Mouse (Mus musculus): ENCODE measurements at regions not wholly inside any gene's neighbourhood (a gene's known extent, or its start where the extent isn't known, plus 50 kb on each side); places are given as distances from the start of the nearest gene placed in this dataset.

DNA sequence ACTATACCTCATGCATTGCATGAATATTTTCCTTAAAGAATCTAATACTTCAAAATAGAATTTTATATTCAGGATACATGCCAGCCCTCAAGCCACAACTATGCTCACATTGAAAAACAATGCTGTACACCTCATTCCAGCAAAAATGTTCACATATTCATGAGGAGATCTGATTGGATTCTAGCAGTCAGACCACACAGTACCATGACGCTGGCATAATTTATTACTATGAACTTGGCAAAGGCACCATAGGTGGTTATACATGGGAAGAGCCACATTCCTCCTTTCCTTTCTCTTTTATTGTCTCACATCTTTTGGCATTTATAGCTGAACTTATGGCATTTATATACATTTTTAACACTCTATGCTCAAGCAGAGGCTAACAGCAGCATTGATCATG is 499.8 kb upstream of the Adamts5 start:
- WGBS, result 95% methylated on average over 1 of the region's 1 CpGs
- no peak for ATAC-seq (ENCODE audit: low FRiP score)
- Histone ChIP-seq H3K9ac (no peak overlapping the region), H3K27me3 (no peaks in the 10 kb centered on the region), H3K4me2 (no peak overlapping the region), H3K27ac (no peak overlapping the region), H3K4me3 (replicated peaks) (no peak overlapping the region), H3K36me3 (replicated peaks) (no peaks in the 10 kb centered on the region), H3K9me3 (no peaks in the 10 kb centered on the region), H3K4me1 (no peaks in the 10 kb centered on the region)

- ATAC-seq (ENCODE audit: low FRiP score), result no peak
- no peaks in the 10 kb centered on the region for H3K36me3 ChIP-seq (replicated peaks)
- no peaks in the 10 kb centered on the region for H3K27me3 ChIP-seq
- H3K4me3 ChIP-seq (replicated peaks), result no peak overlapping the region
- no peak overlapping the region for H3K27ac ChIP-seq
- no peak overlapping the region for H3K4me2 ChIP-seq
- 96% methylated on average over 1 of the region's 1 CpGs for WGBS
- H3K4me1 ChIP-seq, result no peaks in the 10 kb centered on the region
- H3K9me3 ChIP-seq, result no peaks in the 10 kb centered on the region
- H3K9ac ChIP-seq, result no peak overlapping the region
Measured at GRCm38 (mm10) chr16:86399288-86399687, 497.7 kb upstream of the Adamts5 start.

- Histone ChIP-seq H3K4me3 (replicated peaks) (no peak overlapping the region), H3K9ac (no peak overlapping the region), H3K27me3 (no peaks in the 10 kb centered on the region), H3K36me3 (replicated peaks) (no peaks in the 10 kb centered on the region), H3K9me3 (no peaks in the 10 kb centered on the region), H3K27ac (no peak overlapping the region), H3K4me1 (no peaks in the 10 kb centered on the region), H3K4me2 (no peak overlapping the region)
- WGBS, result 83% methylated on average over 2 of the region's 2 CpGs
- ATAC-seq (ENCODE audit: low FRiP score), result no peak
Measured at GRCm38 (mm10) chr16:86397521-86397920, 495.9 kb upstream of the Adamts5 start.

GRCm38 (mm10) chr16:86389063-86389723 is 487.6 kb upstream of the Adamts5 start:
- WGBS, result 81% methylated on average over 3 of the region's 3 CpGs
- Histone ChIP-seq H3K4me3 (replicated peaks) (no peak overlapping the region), H3K9me3 (no peaks in the 10 kb centered on the region), H3K27ac (no peak overlapping the region), H3K27me3 (no peaks in the 10 kb centered on the region), H3K4me1 (no peaks in the 10 kb centered on the region), H3K9ac (no peak overlapping the region), H3K36me3 (replicated peaks) (no peaks in the 10 kb centered on the region), H3K4me2 (no peak overlapping the region)
- ATAC-seq (ENCODE audit: low FRiP score), result no peak

- H3K9me3 ChIP-seq, result no peaks in the 10 kb centered on the region
- H3K36me3 ChIP-seq (replicated peaks), result no peaks in the 10 kb centered on the region
- no peaks in the 10 kb centered on the region for H3K27me3 ChIP-seq
- H3K27ac ChIP-seq, result no peak overlapping the region
- WGBS, result 90% methylated on average over 1 of the region's 1 CpGs
- no peak for ATAC-seq (ENCODE audit: low FRiP score)
- no peak overlapping the region for H3K4me3 ChIP-seq (replicated peaks)
- no peaks in the 10 kb centered on the region for H3K4me1 ChIP-seq
- no peak overlapping the region for H3K9ac ChIP-seq
- H3K4me2 ChIP-seq, result no peak overlapping the region
Measured at GRCm38 (mm10) chr16:86388128-86388527, 486.5 kb upstream of the Adamts5 start.

DNA sequence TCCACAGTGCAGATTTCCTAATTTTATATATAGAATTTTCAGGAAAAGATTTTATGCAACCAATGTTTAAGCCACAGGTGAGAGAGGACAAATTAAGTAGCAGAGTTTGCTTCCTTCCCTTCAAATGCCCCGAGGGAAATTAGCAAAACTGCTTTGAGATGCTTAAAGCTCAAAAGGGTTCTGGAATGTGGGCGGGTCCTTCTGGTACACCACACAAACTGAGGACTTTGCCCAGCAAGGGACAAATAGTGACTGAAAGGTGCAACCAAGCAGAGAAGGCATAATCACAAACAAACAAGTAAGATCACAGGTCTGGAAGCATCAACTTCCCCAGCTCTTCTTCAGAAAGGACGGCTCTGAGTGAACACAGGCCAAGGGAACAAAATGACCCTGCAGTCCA is 476.4 kb upstream of the Adamts5 start:
- no peaks in the 10 kb centered on the region for H3K36me3 ChIP-seq (replicated peaks)
- no peaks in the 10 kb centered on the region for H3K9me3 ChIP-seq
- H3K27me3 ChIP-seq, result no peaks in the 10 kb centered on the region
- WGBS, result 12% methylated on average over 3 of the region's 3 CpGs
- no peaks in the 10 kb centered on the region for H3K4me1 ChIP-seq
- no peak overlapping the region for H3K9ac ChIP-seq
- H3K27ac ChIP-seq, result no peak overlapping the region
- no peak overlapping the region for H3K4me3 ChIP-seq (replicated peaks)
- H3K4me2 ChIP-seq, result no peak overlapping the region
- ATAC-seq (ENCODE audit: low FRiP score), result no peak

DNA sequence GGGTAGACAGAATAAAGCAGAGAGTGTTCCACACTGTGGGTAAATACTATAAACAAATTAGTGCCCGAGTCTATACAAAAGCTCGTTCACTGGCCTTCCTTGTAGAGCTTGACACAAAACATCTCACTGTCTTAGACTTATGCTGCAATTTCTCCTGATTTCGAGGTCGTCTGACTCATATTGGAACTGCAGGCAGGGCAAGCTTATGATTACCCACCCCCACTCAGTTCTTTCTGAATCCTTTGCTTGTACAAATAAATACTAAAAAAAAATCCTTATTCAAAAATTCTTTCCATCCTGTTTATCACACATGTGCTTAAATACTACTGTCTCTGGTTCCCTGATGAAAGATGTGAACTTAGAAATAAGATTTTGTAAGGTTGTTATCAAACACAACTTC is 470.0 kb upstream of the Adamts5 start:
- ATAC-seq (ENCODE audit: low FRiP score), result no peak
- Histone ChIP-seq H3K27ac (no peak overlapping the region), H3K4me1 (no peaks in the 10 kb centered on the region), H3K4me2 (no peak overlapping the region), H3K4me3 (replicated peaks) (no peak overlapping the region), H3K36me3 (replicated peaks) (no peaks in the 10 kb centered on the region), H3K9ac (no peak overlapping the region), H3K27me3 (no peaks in the 10 kb centered on the region), H3K9me3 (no peaks in the 10 kb centered on the region)
- WGBS, result 52% methylated on average over 4 of the region's 4 CpGs

- H3K4me2 ChIP-seq, result no peak overlapping the region
- 93% methylated on average over 5 of the region's 5 CpGs for WGBS
- no peak for ATAC-seq (ENCODE audit: low FRiP score)
Measured at GRCm38 (mm10) chr16:86368449-86368848, 466.8 kb upstream of the Adamts5 start.

DNA sequence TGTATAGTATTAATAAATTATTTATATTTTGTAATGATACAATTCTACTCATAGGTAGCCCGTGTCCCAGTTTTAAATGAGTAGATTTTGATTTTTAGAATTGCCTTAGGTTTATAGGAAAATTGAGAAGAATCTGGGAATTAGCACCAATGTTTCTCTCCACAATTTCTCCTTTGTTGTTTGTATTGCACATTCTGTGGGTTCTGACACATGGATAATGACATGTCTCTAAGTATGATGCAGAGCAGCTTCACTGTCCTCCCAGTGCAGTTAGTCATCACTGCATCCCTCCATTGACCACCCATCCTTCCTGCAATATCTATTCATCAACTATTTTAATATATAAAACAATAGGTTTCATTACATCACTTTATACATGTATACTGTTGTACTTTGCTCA is 464.6 kb upstream of the Adamts5 start:
- Histone ChIP-seq H3K4me1 (no peaks in the 10 kb centered on the region), H3K4me3 (replicated peaks) (no peak overlapping the region), H3K9me3 (no peaks in the 10 kb centered on the region), H3K9ac (no peak overlapping the region), H3K36me3 (replicated peaks) (no peaks in the 10 kb centered on the region), H3K27ac (no peak overlapping the region), H3K27me3 (no peaks in the 10 kb centered on the region), H3K4me2 (no peak overlapping the region)
- 85% methylated on average over 1 of the region's 1 CpGs for WGBS
- no peak for ATAC-seq (ENCODE audit: low FRiP score)

More at GRCm38 (mm10) chr16:86368449-86368848, 466.8 kb upstream of the Adamts5 start:
- Histone ChIP-seq H3K4me3 (replicated peaks) (no peak overlapping the region), H3K4me1 (no peaks in the 10 kb centered on the region), H3K9me3 (no peaks in the 10 kb centered on the region), H3K27me3 (no peaks in the 10 kb centered on the region), H3K9ac (no peak overlapping the region), H3K27ac (no peak overlapping the region), H3K36me3 (replicated peaks) (no peaks in the 10 kb centered on the region)

DNA sequence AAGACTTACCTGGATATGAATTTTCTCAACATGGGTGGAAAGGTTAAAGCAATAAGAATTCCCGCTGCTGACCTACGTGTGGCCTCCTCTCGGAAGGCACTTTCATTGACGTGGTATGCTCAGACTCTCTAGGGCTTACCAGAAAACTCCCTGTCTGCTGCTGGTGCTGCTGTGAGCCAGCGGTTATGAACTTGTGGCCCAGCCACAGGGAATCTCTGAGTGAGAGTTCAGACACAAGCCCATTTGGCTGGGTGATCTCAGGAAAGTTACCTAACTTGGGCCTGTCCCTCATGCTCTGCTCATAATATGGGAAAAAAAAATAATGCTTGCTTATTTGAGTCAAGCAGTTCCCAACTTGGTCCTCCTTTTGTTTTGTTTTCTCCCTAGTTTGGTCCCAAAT is 459.5 kb upstream of the Adamts5 start:
- WGBS, result 94% methylated on average over 5 of the region's 5 CpGs
- no peak overlapping the region for H3K4me3 ChIP-seq (replicated peaks)
- H3K4me2 ChIP-seq, result no peak overlapping the region
- no peak overlapping the region for H3K27ac ChIP-seq
- no peaks in the 10 kb centered on the region for H3K27me3 ChIP-seq
- no peaks in the 10 kb centered on the region for H3K9me3 ChIP-seq
- H3K9ac ChIP-seq, result no peak overlapping the region
- no peaks in the 10 kb centered on the region for H3K36me3 ChIP-seq (replicated peaks)
- no peak for ATAC-seq (ENCODE audit: low FRiP score)
- no peaks in the 10 kb centered on the region for H3K4me1 ChIP-seq

DNA sequence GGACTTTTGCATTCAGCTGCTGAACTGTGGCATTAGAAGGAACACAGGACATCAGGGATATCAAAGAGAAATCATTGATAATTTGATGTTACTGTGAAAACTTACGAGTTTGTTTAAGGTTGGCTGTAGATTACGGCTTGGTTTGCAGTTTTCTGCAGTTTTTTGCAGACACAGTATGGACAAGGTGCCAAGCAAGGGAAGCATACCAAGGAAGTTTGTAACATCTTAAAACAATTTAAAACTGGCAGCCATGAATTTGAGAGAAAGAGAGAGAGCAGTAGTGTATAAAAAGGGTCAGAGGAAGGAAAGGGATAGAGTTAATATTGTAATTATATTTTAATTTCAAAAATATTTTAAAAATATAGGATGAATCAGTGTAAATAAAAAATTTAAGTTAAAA is 453.4 kb upstream of the Adamts5 start:
- H3K9me3 ChIP-seq, result no peaks in the 10 kb centered on the region
- 87% methylated on average over 2 of the region's 2 CpGs for WGBS

DNA sequence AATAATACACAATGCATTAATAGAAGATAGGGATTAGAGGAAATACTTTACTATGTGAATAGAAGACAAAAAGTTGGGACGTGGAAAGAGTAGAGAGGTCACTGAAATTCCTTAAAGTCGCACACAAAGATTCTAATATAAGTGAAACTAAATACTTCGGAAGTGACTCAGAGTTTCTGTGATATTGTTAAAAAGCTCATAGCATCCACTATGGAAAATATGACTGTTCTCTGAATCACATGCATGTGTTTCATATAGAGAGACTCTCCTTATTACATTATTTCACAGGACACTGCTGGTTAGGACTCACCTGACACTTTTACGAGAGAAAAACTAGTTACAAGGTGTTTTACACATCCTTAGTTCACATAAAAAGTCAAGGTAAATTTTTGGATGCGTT is 446.1 kb upstream of the Adamts5 start:
- Histone ChIP-seq H3K9ac (no peak overlapping the region), H3K4me3 (replicated peaks) (no peak overlapping the region), H3K9me3 (no peaks in the 10 kb centered on the region), H3K27me3 (no peaks in the 10 kb centered on the region), H3K4me2 (no peak overlapping the region), H3K36me3 (replicated peaks) (no peaks in the 10 kb centered on the region), H3K4me1 (no peaks in the 10 kb centered on the region), H3K27ac (no peak overlapping the region)
- 85% methylated on average over 5 of the region's 5 CpGs for WGBS
- no peak for ATAC-seq (ENCODE audit: low FRiP score)

More for the DNA sequence above, 453.4 kb upstream of the Adamts5 start:
- H3K4me1 ChIP-seq, result no peaks in the 10 kb centered on the region
- no peak overlapping the region for H3K9ac ChIP-seq
- H3K4me2 ChIP-seq, result no peak overlapping the region
- H3K27me3 ChIP-seq, result no peaks in the 10 kb centered on the region
- no peaks in the 10 kb centered on the region for H3K36me3 ChIP-seq (replicated peaks)
- ATAC-seq (ENCODE audit: low FRiP score), result no peak
- no peak overlapping the region for H3K27ac ChIP-seq
- H3K4me3 ChIP-seq (replicated peaks), result no peak overlapping the region

DNA sequence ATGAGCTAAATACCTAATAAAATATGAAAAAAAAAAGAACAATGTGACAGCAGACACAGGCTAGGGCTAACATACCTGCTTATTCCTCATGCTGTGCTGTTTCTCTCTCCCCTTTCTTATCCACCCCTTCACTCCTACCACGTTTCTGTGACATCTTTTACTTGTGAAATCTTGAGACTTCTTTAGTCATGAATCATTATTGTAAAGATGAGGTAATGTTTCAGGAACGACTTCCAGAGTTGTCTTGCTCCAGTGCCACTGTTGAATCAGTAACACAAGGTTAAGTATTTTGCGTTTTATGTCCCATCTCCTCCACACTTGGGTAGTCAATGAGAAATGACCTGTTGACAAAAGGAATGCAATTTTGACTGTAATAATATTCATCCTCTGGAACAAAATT is 445.3 kb upstream of the Adamts5 start:
- H3K4me3 ChIP-seq (replicated peaks), result no peak overlapping the region
- no peak overlapping the region for H3K27ac ChIP-seq
- no peaks in the 10 kb centered on the region for H3K36me3 ChIP-seq (replicated peaks)
- H3K27me3 ChIP-seq, result no peaks in the 10 kb centered on the region
- H3K9ac ChIP-seq, result no peak overlapping the region
- no peaks in the 10 kb centered on the region for H3K9me3 ChIP-seq
- no peak overlapping the region for H3K4me2 ChIP-seq
- ATAC-seq (ENCODE audit: low FRiP score), result no peak
- no peaks in the 10 kb centered on the region for H3K4me1 ChIP-seq
- 72% methylated on average over 3 of the region's 3 CpGs for WGBS
